Mouse (Mus musculus) lung, postnatal 0 days (tissue): ENCODE results near the gene Clec16a.

Experiments
- CTCF ChIP-seq: IDR thresholded peaks from 2 replicates; pipeline ENCODE4 v1.5.1; 2016; ENCODE audit warnings: antibody characterized with exemption, mild to moderate bottlenecking
- EP300 ChIP-seq: IDR thresholded peaks from 2 replicates; pipeline ENCODE4 v1.6.1; 2016; ENCODE audit warnings: antibody characterized with exemption, mild to moderate bottlenecking, control low read depth

GRCm38 (mm10) chr16:10773543-10773942 is 228.4 kb downstream of the Clec16a start:
- TF ChIP-seq EP300, result no peak
- TF ChIP-seq CTCF, result no peak
